Mouse (Mus musculus): ENCODE results near the gene Apobr. TPM values are rescaled to one million over a fixed set of nuclear protein-coding genes. Genes with fewer than 3 reads are reported as not detected.
A peak's percentile ranks its signal among the peaks of the same experiment; 100 is the strongest.

The Apobr gene
- polyA plus RNA-seq, 1 experiment, result 12.6 TPM

DNA sequence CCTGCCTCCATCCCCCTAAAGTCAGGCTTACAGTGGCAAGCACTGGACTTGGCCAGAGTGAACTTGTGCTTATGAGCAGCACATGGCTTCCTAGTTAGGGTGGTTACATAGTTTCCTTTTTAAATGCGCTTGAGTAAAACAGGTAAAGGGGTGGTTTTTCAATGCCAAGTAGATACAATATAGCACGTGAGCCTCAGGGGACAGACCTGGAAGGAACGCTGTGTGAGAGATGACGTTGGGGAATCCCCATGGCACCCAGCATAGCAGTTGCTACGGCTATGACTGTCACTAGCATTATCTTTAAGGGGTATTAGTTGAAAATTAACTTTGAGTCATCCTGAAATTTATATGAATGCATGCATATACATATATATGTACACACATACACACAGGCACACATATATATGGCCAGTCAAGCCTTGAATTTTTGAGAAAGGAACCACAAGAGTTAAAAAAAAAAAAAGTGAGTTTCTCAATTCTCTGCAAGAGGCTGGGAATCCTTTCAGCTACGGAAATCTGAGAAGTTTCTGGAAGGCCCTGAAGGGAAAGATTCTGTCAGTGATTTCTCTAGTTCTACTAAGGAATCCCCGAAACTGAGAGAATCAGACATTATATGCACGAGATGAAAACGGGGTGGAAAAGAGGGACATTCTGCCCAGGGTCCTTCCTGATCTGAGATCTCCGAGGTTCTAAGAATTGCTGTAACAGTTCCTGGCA, 35.0 kb downstream of the Apobr start:
- no peak overlapping the region for H3K27ac ChIP-seq (replicated peaks; ENCODE audit: low read depth, low read length)
- H3K4me3 ChIP-seq (ENCODE audit: insufficient read depth, low read depth, low read length), result no peak overlapping the region
- peaks cover 13% of the 10 kb centered on the region for H3K4me1 ChIP-seq (ENCODE audit: control insufficient read depth, insufficient read depth, insufficient read length, low read length)

DNA sequence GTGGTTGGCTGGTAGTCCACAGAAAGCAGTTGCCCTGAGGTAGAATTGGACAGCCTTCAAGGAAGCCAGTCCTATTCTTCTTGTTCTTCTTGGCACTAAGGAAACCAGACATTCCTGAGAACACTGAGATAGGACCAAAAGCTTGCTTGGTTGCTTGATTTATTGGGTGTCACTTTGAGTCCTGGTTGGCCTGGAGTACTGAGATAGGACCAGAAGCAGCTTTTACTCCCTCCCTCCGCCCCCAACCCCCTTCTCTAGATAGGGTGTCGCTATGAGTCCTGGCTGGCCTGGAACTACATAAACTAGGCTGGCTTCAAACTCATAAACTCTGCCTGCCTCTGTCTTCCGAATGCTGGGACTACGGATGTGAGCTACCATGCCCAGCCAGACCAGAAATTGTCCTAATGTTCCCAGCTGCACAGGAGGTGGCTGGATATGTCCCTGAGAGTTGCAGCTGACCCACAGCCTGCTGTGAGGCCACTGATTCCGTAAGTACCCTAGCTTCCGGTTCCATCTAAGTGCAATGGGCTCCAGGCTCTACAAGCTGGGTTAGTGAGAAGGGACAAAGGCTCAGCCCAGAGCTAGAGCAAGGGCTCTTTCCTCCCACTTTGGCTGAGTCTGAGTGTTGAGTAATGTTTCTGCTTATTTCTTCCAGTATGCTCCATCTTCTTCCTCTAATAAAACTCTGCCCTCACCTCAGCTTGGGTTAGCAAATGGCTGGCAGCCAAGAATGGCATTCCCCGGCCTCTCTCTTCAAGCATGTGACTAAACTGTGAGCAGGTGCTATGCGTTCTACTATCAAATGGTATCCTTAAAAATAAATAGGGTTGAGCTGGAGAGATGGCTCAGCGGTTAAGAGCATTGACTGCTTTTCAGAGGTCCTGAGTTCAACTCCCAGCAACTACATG, 37.0 kb downstream of the Apobr start:
- H3K27ac ChIP-seq (replicated peaks; ENCODE audit: low read depth, low read length), result 0 out of 2 replicates have a peak overlapping the region, but pooled peaks have one; percentile 6
- no peak overlapping the region for H3K4me3 ChIP-seq (ENCODE audit: insufficient read depth, low read depth, low read length)
- H3K4me1 ChIP-seq (ENCODE audit: control insufficient read depth, insufficient read depth, insufficient read length, low read length), result peaks cover 19% of the 10 kb centered on the region

DNA sequence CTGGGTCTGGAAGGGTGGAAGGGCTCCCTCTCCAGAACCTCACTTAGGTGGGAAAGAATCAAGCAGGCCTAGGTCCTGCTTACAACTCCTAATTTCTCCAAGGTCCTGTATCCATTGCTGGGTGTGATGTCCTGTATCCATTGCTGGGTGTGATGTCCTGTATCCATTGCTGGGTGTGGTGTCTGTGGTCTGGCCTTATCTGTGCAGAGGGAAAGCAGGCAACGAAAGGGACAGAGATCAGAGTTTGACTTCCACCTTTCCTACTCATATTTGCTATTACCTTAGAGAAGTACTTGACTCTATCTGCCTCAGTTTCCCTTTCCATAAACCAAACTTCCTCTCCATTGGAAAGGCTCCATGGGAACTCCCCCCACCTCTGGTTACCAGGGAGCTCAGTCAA, 38.6 kb downstream of the Apobr start:
- Histone ChIP-seq H3K4me1 (ENCODE audit: control insufficient read depth, insufficient read depth, insufficient read length, low read length) (peaks cover 19% of the 10 kb centered on the region), H3K4me3 (ENCODE audit: insufficient read depth, low read depth, low read length) (no peak overlapping the region), H3K27ac (replicated peaks; ENCODE audit: low read depth, low read length) (no peak overlapping the region)

DNA sequence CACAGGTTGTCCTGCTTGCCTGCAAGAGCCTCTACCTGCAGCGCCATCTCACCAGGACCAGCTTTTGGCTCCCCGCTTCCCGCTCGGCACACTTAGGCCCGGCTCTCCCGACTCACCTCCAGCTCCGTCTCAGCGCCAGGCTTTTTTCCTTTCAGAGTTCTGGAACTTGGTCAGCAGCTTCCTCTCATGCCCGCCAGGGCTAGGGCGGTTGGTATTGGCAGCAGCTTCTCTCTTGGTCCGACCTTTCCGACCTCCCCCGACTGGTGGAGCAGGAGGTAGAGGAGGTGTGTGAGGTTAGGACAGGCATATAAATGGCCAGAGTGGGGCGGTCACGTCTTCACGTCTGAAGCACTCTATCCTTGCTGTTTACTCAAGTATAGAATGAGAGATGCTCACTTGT, 40.0 kb downstream of the Apobr start:
- Histone ChIP-seq H3K4me3 (ENCODE audit: insufficient read depth, low read depth, low read length) (peak overlapping the region; percentile 66), H3K4me1 (ENCODE audit: control insufficient read depth, insufficient read depth, insufficient read length, low read length) (peaks cover 19% of the 10 kb centered on the region), H3K27ac (replicated peaks; ENCODE audit: low read depth, low read length) (peak overlapping the region; percentile 88)

DNA sequence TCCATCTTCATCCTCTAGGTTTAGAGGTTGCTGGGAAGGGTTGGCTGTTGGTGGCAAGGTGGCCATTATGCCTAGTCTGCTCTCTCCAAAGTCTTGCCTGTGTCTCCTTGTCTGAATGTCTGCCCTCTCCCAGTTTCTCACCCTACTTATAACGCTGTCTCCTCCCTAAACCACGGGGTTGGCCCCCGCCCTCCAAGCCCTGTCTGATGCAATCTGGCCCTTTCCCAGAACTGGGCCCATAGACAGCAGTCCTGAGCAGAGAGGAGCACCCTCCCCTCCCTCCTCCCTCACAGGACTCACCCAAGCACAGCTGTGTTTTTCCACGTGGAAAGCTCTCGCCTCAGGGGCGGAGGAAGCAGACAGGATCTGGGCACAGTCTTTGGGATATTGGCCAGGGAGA, 40.6 kb downstream of the Apobr start:
- Histone ChIP-seq H3K4me3 (ENCODE audit: insufficient read depth, low read depth, low read length) (peak overlapping the region; percentile 66), H3K27ac (replicated peaks; ENCODE audit: low read depth, low read length) (peak overlapping the region; percentile 91), H3K4me1 (ENCODE audit: control insufficient read depth, insufficient read depth, insufficient read length, low read length) (peaks cover 15% of the 10 kb centered on the region)

DNA sequence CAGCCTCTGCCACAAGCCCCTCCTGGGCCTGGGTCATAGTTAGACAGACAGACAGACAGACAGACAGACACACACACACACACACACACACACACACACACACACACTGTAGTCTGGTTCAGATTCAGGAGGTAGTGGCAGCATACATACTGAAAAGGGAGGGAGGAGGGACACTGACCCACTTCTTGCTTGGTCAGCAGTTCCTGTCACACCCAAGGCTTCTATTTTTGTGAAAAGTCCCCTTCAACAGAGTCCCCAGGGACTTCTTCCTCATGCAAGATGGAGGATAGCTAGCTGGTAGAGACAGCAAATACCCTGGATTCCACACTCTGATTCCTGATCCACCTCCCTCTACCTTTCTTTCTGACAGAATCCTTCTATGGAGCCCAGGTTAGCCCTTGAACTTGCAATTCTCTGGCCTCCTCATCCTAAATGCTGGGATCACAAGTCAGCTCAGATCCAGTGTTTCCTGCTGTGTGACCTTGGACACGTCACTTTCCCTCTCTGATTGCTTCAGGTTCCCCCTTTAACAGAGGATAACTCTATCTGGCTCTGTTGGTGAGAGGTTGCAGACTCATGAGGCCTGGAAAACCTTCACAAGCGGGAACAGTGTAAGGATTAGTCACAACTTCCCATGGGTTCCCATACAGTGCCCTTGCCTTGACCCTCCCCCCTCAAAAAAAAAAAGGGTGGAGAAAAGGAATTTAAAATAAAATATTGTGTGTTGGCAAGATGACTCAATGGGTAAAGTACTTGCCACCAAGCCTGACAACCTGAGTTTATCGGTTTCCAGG, 41.3 kb downstream of the Apobr start:
- no peak overlapping the region for H3K4me3 ChIP-seq (ENCODE audit: insufficient read depth, low read depth, low read length)
- peak overlapping the region; percentile 91 for H3K27ac ChIP-seq (replicated peaks; ENCODE audit: low read depth, low read length)
- H3K4me1 ChIP-seq (ENCODE audit: control insufficient read depth, insufficient read depth, insufficient read length, low read length), result peaks cover 15% of the 10 kb centered on the region

DNA sequence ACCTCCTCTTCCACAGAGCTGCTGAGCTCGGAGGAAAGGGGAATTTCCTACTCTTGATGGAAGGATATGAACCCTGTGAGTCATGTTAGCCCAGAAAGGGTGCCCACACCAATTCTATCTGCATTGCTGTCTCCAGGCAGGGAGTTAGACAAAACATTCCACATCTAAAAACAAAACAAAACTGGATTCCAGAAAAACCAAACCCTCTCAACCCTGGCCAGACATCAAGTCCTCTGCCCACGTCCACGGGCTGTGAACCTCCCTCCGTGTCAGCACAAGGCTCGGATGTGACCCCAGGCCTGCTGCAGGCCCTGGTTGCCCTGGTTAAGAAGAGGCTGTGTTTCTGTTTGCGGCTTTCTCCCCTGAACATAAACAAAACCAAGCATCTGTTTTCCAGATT, 43.4 kb downstream of the Apobr start:
- H3K4me3 ChIP-seq (ENCODE audit: insufficient read depth, low read depth, low read length), result no peak overlapping the region
- H3K4me1 ChIP-seq (ENCODE audit: control insufficient read depth, insufficient read depth, insufficient read length, low read length), result peaks cover 5% of the 10 kb centered on the region; the same call in 1 of the 2 replicates
- no peak overlapping the region for H3K27ac ChIP-seq (replicated peaks; ENCODE audit: low read depth, low read length)

DNA sequence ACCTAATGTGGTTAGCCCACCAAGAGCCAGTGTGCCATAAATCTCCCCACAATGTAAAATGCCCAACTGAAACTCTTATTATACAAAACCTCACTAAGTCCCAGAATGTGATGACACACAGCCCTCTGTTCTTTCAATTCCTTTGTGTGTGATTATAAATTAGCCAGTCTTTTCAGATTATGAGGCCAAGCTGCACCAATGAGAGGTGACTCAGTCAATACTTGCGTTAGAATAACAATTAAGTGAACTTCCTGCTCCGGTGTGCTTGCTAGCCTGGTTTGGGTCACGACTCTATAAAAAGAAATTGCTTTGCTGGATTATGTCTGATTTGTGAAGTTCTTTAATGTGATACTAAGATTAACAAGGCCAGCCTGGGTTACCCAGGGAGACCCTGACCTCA, 45.2 kb downstream of the Apobr start:
- peaks cover 5% of the 10 kb centered on the region; the same call in 1 of the 2 replicates for H3K4me1 ChIP-seq (ENCODE audit: control insufficient read depth, insufficient read depth, insufficient read length, low read length)
- no peak overlapping the region for H3K27ac ChIP-seq (replicated peaks; ENCODE audit: low read depth, low read length)
- no peak overlapping the region for H3K4me3 ChIP-seq (ENCODE audit: insufficient read depth, low read depth, low read length)

DNA sequence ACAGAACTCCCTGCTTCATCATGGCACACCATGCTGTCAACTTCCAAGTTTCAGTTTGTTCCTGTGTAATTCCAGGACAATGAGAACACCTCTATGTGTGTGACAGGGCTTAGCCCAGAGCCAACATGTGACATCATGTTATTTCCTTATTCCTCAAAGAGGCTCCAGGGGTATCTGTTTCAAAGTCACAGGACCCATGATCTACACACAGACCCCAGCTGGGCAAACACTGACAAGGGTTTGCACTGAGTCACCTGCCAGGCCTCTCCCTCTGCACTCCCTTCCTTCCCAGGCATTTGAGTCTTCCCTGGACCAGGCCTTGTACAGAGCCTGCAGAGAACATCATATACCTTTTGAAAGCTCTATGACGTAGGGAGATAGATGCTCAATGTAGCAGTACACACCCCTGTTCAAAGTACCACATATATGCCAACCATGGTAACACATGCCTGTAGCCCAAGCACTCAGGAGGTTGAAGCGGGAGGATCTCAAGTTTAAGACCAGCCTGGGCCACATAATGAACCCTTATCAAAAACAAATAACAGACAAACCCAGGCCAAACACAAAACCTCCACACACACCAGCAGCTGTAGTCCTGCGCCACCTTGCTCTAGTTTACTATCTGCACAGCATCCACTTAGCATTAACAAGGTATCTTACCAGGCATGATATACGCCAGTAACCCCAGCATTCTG, 46.2 kb downstream of the Apobr start, which contains the start of gene Nupr1:
Gene Nupr1 (minus strand): TSS at position 38 of the 695 bp plus-strand sequence.
- Histone ChIP-seq H3K27ac (replicated peaks; ENCODE audit: low read depth, low read length) (no peak within 1 kb of the TSS), H3K4me1 (ENCODE audit: control insufficient read depth, insufficient read depth, insufficient read length, low read length) (peaks cover 3% of the 10 kb centered on the region; the same call in 1 of the 2 replicates), H3K4me3 (ENCODE audit: insufficient read depth, low read depth, low read length) (no peak within 1 kb of the TSS)

DNA sequence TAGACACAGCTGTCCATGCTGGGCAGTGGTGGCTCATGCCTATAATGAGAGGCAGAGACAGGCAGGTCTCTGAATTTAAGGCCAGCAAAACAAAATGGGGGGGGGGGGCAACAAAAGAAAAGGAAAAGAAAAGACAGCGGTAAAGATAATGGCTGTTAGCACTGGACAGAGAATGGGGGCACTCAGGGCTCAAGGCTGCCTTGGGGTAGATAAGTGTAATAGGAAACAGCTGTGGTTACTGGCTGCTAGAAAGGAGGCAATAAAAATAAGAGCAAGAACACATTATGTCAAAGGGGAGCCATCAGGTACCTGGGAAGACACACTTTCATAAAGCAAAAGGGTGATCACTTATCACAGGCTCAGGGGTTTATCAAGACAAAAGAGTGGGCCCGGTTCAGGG, 47.7 kb downstream of the Apobr start:
- H3K4me3 ChIP-seq (ENCODE audit: insufficient read depth, low read depth, low read length), result no peak overlapping the region
- H3K4me1 ChIP-seq (ENCODE audit: control insufficient read depth, insufficient read depth, insufficient read length, low read length), result no peaks in the 10 kb centered on the region
- no peak overlapping the region for H3K27ac ChIP-seq (replicated peaks; ENCODE audit: low read depth, low read length)

DNA sequence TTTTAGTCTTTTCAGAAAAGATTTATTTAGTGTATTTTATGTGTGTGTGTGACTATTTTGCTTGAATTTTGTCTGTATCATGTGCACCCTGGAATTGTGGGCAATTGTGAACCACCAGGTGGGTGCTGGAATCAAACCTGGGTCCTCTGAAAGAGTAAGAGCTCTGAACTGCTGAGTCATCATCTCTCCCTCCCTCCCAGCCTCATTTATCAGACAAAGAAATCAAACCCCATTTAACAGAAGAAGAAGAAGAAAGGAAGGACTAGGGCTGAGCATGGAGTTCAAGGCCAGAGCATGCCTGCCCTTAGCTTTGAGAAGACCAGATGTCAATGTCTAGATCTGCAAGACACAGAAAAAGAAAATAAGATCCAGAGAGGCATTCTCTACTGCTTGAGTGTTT, 50.6 kb downstream of the Apobr start:
- H3K4me1 ChIP-seq (ENCODE audit: control insufficient read depth, insufficient read depth, insufficient read length, low read length), result no peaks in the 10 kb centered on the region
- H3K4me3 ChIP-seq (ENCODE audit: insufficient read depth, low read depth, low read length), result no peak overlapping the region
- H3K27ac ChIP-seq (replicated peaks; ENCODE audit: low read depth, low read length), result no peak overlapping the region

DNA sequence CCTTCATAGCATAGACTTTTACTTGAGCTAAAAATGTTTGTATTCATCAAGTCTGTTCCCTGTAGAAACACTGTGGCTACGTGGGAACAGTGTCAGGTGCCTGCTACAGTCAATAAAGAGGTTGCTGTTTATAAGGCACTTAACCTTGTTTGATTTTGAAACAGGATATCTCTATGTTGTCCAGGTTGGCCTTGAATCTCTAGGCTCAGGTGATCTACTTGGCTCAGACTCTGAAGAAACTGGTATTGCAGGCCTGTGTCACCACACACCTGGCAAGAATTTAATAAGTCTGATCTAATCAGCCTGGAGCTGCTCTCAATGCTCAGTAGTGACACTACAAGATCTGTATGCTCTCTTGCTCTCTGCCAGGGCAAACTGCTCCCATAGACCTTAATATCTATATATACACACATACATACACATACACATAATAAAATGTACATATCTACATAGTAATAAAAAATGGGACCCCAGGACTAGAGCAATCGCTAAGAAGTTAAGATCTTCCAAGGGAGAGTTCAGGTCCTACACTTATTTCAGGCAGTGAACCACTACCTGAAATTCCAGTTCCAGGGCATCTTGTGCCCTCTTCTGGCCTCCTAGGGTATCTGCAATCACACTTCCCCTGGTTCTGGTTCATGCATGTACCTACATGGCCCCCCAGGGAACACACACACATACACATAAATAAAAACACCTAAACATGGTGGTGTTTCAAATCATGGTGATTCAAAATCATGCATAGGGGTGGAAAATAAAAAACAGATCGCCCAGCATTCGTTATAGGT, 52.2 kb downstream of the Apobr start:
- Histone ChIP-seq H3K4me3 (ENCODE audit: insufficient read depth, low read depth, low read length) (no peak overlapping the region), H3K4me1 (ENCODE audit: control insufficient read depth, insufficient read depth, insufficient read length, low read length) (no peaks in the 10 kb centered on the region), H3K27ac (replicated peaks; ENCODE audit: low read depth, low read length) (no peak overlapping the region)
